Mouse (Mus musculus): ENCODE results near the gene Dtx4.

The Dtx4 gene

DNA sequence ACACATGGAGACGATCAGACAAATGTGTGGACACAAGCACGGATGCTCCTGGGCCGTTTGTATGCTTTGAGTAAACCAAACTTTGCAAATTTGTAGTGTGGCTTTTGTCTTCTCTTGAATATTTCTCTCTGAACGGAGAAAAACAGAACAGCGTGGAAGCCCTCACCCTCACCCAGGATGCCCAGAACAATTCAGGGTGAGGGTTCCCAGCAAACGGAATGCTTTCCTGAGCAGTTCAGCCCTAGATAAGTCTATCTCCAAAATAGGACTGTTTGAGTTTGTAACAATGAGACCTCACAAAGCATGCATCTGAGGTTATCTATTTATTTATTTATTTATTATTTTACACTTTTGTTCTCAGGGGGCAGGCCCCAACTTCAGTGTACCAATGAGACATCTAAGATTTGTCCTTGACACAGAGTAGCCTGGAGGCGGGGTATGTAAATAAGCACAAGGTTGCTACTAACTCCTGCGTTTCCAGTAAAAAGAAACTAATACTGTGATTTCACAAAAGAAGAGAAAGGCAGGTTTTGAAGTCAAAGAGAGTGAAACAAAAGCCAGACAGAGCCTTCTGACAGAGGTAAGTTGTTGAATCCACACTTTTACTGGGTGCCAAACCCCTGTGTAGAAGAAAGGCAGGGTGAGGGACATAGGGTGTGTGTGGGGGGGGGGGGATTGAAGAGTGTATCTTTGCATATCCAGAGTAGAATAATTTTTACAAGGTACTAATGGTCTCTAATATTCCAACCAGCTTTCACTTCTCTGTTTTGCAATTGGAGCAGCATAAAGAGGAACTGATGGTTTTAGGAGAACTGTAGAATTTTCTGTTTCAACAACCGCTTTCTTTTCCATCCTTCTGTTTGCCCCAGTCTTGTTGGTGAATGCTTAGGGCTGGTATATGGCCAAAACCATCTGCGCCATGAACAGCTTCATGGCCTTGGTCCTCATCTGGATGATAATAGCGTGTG lies 40.7 kb downstream of the Dtx4 start, which contains the start of gene Mpeg1:
Gene Mpeg1, plus strand, starts transcription at position 498 of the 968 bp plus-strand sequence.
- POLR2A ChIA-PET, result interaction anchor here in 2 of 4 experiments (0.6 kb wide), 2 partner anchors 28 to 153 kb away, joined by 3 read pairs; no protein-coding TSS in a partner anchor
- CTCF ChIA-PET, result no interaction called here

DNA sequence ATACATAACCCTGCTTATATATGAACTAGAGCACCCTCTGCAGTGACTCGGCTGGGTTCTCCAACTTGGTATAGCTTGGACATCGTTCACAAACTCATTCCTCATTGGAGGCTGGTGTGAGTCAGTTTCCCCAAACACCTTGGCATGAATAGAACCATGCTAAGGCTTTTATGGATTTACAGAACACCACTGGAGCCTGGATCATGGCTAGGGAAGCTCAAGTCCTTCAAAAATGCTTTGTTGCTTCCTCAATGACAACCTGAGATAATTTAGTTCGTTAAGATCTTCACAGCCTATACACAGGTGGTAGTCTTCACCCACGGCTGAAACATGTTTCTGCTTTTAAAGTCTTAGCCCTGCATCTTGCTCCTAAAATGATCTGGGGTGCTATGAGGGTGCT lies 41.7 kb downstream of the Dtx4 start:
- POLR2A ChIA-PET, result no interaction called here
- CTCF ChIA-PET, result no interaction called here

DNA sequence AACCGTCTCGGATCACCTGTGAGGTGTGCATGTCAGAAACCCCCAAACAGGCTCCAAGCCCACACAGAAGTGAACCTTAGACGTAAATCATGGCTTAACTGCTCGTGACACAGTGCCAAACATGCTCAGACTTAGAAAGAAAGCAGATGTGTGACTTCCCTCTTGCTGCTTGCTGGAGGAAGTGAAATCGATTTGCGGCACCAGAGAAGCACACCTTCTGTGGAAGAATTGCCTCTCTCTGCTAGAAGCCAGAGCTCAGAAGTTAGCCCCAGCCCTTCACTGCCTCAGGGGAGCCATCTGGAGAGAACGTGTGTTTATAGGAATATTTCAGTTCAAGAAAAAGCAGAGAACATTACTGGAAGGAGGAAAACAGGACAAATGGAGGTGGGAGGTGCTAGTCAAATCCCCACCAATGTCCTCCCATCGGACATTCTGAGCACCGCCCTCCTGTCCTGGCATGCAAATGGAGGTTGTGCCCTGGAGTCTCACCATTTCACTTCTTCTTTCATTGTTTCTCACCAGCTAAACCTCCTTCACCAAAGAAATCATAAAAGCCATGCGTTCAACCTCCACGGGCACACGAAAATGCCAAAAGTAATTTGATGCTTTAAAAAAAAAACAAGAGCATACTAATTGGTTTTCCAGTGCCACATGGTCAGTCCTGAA lies 43.7 kb downstream of the Dtx4 start:
- POLR2A ChIA-PET, result no interaction called here
- CTCF ChIA-PET, result no interaction called here

- ChIA-PET POLR2A (no interaction called here), CTCF (interaction anchor here in 1 of 4 experiments (1.1 kb wide), 1 partner anchor 12 kb away, joined by 3 read pairs; no protein-coding TSS in a partner anchor)
Measured at GRCm38 (mm10) chr19:12445014-12445413, 56.2 kb downstream of the Dtx4 start.

- POLR2A ChIA-PET, result interaction anchor here in 1 of 4 experiments (0.6 to 1.4 kb wide), 3 partner anchors 17 to 53 kb away, joined by 3 to 4 read pairs (median 3); no protein-coding TSS in a partner anchor
- CTCF ChIA-PET, result interaction anchor here in 1 of 4 experiments (1.2 kb wide), 1 partner anchor 21 kb away, joined by 3 read pairs; no protein-coding TSS in a partner anchor
Measured at GRCm38 (mm10) chr19:12442560-12442959, 58.7 kb downstream of the Dtx4 start.

GRCm38 (mm10) chr19:12440103-12440725 lies 61.0 kb downstream of the Dtx4 start:
- CTCF ChIA-PET, result interaction anchor here in 1 of 4 experiments (0.6 kb wide), 2 partner anchors 62 to 486 kb away, joined by 3 to 5 read pairs; partner anchors contain the start of gene Dtx4
- POLR2A ChIA-PET, result interaction anchor here in 1 of 4 experiments (1.0 to 2.3 kb wide), 2 partner anchors 23 to 61 kb away, joined by 3 to 9 read pairs; partner anchors contain the start of gene Dtx4

GRCm38 (mm10) chr19:12439581-12439980 lies 61.7 kb downstream of the Dtx4 start:
- CTCF ChIA-PET, result interaction anchor here in 1 of 4 experiments (0.6 kb wide), 1 partner anchor 62 kb away, joined by 3 read pairs; the partner anchor contains the start of gene Dtx4
- POLR2A ChIA-PET, result interaction anchor here in 1 of 4 experiments (1.0 to 2.3 kb wide), 2 partner anchors 24 to 62 kb away, joined by 3 to 9 read pairs; partner anchors contain the start of gene Dtx4

DNA sequence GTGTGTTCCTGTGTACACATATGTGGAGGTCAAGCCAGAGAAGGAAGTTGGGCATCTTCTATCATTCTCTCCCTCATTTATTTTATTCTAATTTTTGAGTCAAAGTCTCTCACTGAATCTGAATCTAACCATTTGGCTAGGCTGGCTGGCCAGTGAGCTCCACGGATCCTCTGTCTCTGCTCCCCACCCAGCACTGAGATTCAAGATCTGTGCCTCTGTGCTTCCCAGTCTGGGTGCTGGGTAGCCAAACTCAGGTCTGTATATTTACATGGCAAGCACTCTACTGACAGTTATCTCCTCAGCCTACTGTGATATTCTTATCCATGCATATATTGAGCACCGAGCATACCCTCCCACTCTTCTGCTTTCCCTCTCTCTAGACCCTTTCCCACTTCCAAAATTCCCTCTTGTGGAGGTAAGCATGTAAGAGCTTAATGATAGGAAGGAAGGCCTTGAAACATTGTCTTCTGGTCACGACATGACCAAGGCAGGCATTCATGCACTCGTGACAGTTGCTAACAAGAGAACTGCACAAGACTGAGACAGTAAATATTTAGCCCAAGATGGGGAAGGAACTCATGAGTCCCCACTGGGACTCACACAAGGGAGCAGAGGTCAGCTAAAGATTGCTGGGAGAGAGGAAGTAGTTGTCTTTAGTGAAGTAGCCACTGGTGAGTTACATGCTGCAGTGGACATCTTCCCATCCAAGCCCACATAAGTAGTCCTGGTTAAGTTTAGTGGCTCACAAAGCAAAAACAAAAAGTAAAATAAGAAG lies 65.3 kb downstream of the Dtx4 start:
- ChIA-PET CTCF (interaction anchor here in 1 of 4 experiments (0.6 kb wide), 1 partner anchor 66 kb away, joined by 4 read pairs; the partner anchor contains the start of gene Dtx4), POLR2A (interaction anchor here in 1 of 4 experiments (0.7 kb wide), 1 partner anchor 32 kb away, joined by 4 read pairs; no protein-coding TSS in a partner anchor)

GRCm38 (mm10) chr19:12435011-12435416 lies 66.2 kb downstream of the Dtx4 start:
- CTCF ChIA-PET, result interaction anchor here in 1 of 4 experiments (0.6 kb wide), 1 partner anchor 33 kb away, joined by 4 read pairs; no protein-coding TSS in a partner anchor
- POLR2A ChIA-PET, result no interaction called here

- ChIA-PET CTCF (interaction anchor here (0.6 to 3.2 kb wide), 8 partner anchors 12 to 239 kb away, joined by 3 to 36 read pairs (median 4); partner anchors contain the start of gene Dtx4 (in 4 of the 4)), POLR2A (interaction anchor here in 2 of 4 experiments (0.6 to 1.0 kb wide), 2 partner anchors 68 to 221 kb away, joined by 3 to 5 read pairs; partner anchors contain the start of gene Dtx4 (in 1 of the 2))
Measured at GRCm38 (mm10) chr19:12433033-12433432, 68.2 kb downstream of the Dtx4 start.

- ChIA-PET CTCF (interaction anchor here in 1 of 4 experiments (0.9 kb wide), 1 partner anchor 74 kb away, joined by 4 read pairs; the partner anchor contains the start of gene Dtx4), POLR2A (no interaction called here)
Measured at GRCm38 (mm10) chr19:12427605-12428004, 73.6 kb downstream of the Dtx4 start, which contains the start of gene Pfpl. TSS of gene Pfpl (plus strand) at chr19:12427905.

DNA sequence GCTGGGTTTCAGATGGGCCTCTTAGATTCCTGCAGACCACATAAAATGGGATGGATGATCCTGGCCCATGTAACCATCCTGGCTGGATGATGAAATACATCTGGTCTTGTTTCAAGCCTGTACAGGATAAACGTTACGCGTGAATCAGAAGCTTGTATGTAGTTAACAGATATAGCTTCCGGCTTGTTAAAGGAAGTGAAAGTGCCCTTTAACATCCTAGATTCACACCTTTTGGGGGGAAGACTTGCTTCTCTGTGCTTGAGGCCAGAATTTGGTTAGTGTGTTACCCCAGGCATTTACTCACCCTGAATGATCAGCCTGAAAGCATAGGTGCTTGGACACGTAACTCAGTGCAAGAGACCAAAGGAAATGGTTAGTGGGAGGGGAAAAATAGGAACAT lies 74.2 kb downstream of the Dtx4 start:
- CTCF ChIA-PET, result interaction anchor here in 2 of 4 experiments (0.6 to 0.9 kb wide), 2 partner anchors 74 to 417 kb away, joined by 4 read pairs; partner anchors contain the start of gene Dtx4 (in 1 of the 2)

DNA sequence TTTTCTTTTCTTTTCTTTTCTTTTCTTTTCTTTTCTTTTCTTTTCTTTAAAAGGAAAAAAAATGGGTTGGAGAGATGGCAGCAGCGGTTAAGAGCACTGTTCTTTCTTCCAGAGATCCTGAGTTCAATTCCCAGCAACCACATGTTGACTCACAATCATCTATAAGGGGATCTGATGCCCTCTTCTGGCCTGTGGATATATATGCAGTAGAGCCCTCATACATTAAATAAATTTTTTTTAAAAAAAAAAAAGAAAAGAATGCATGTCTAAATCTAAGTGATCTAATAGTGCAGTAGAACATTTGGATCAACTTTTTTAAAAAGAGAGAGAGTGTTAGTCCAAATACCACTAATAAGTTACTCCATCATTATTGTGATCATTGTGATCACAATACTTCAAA lies 79.6 kb downstream of the Dtx4 start:
- ChIA-PET CTCF (interaction anchor here in 1 of 4 experiments (0.6 kb wide), 1 partner anchor 653 kb away, joined by 3 read pairs; no protein-coding TSS in a partner anchor), POLR2A (no interaction called here)

More for the DNA sequence above, 74.2 kb downstream of the Dtx4 start:
- POLR2A ChIA-PET, result interaction anchor here in 1 of 4 experiments (1.2 kb wide), 1 partner anchor 416 kb away, joined by 3 read pairs; no protein-coding TSS in a partner anchor

DNA sequence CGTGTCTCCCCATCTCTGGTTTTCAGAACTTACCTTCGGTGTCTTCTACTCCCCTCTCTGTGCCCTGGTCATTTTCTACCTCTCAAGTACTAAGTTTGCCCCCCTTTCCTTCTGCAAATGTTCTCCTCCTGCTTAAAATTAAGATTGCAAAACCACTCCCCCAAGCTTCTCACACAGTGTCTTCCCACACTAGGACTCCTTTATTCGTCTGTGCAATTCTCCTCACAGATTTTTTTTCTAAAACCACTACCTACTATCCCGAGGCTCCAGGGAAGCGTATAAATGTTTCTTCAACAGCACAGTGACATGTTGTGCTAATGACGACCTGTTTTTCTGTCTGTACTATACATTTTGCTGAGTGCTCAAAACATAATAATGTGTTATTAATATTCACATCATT lies 80.7 kb downstream of the Dtx4 start:
- POLR2A ChIA-PET, result no interaction called here
- CTCF ChIA-PET, result interaction anchor here in 1 of 4 experiments (0.6 kb wide), 1 partner anchor 13 kb away, joined by 3 read pairs; no protein-coding TSS in a partner anchor

DNA sequence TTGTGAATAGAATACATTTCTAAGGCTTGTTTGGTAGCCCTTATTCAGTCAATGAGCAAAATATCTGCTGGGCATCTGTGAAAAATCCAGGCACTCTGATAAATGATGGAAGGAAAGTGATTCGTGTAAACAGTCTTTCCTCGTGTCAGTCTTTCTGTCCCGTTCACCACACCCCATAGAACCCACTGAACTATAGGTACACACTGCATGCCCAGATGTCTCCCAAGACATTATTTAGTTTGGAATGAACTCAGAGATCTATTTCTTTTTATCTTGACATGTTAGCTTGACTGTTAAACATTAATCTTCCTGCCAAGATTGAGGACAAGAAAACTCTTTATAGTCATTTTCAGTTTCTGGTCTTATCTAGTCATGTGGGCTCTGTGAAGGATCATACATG lies 82.9 kb downstream of the Dtx4 start:
- POLR2A ChIA-PET, result no interaction called here
- CTCF ChIA-PET, result no interaction called here

DNA sequence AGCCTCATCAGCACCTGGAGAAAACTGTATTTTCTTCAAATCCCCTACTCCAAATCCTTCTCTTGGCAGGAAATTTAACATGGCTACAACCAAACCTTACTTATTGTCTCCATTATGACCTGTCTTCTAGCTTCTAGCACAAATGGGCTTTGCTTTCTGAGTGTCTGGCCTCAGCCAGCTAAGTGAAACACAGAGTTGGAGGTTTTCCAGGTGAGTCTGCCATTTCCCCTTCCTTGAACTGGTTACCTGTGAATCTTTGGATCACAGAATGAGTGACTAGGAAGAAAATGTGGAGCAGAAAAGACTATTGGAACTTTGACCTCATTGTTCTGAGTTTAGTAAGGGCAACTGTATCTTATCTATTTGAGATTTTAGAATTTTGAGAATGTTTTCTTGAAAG lies 83.9 kb downstream of the Dtx4 start, which contains the start of gene Olfr1441:
Gene Olfr1441, plus strand, starts transcription at position 73 of the 400 bp plus-strand sequence.
- POLR2A ChIA-PET, result interaction anchor here in 2 of 4 experiments (0.6 to 0.7 kb wide), 2 partner anchors 72 to 330 kb away, joined by 3 to 12 read pairs; no protein-coding TSS in a partner anchor

More for the DNA sequence above, 83.9 kb downstream of the Dtx4 start, which contains the start of gene Olfr1441:
- CTCF ChIA-PET, result interaction anchor here in 1 of 4 experiments (0.6 kb wide), 1 partner anchor 12 kb away, joined by 5 read pairs; no protein-coding TSS in a partner anchor

All from embryonic stem cell, embryonic (primary cell).